Mouse (Mus musculus): ENCODE data around the gene Pappa2. TPM values are rescaled to one million over a fixed set of nuclear protein-coding genes. Genes with fewer than 3 reads are reported as not detected.

Pappa2 gene
- polyA plus RNA-seq, 1 experiment from 2014 or later: 0.14 TPM

GRCm38 (mm10) chr1:158770036-158770655 is 210.1 kb downstream of the Pappa2 start:
- Histone ChIP-seq H3K36me3 (ENCODE audit: control insufficient read depth, insufficient read depth, low read length) (no peaks in the 10 kb centered on the region), H3K27ac (ENCODE audit: low read depth, low read length) (no peak overlapping the region), H3K9ac (ENCODE audit: low read depth, low read length) (no peak overlapping the region), H3K4me2 (no peak overlapping the region), H3K27me3 (ENCODE audit: control insufficient read depth, insufficient read depth, low read length) (no peaks in the 10 kb centered on the region), H3K9me3 (replicated peaks; ENCODE audit: control insufficient read depth, low read length) (no peaks in the 10 kb centered on the region), H3K4me1 (ENCODE audit: control insufficient read depth, insufficient read depth, low read length) (peaks cover 5% of the 10 kb centered on the region), H3K4me3 (ENCODE audit: low read depth, low read length) (no peak overlapping the region)
- 69% methylated on average over 7 of the region's 7 CpGs for WGBS (ENCODE audit: insufficient replicate concordance)
- ATAC-seq (replicated peaks; ENCODE audit: insufficient number of reproducible peaks, low FRiP score, low TSS enrichment): no peak

- no peak overlapping the region for H3K4me2 ChIP-seq
- H3K9me3 ChIP-seq (replicated peaks; ENCODE audit: control insufficient read depth, low read length): no peaks in the 10 kb centered on the region
- H3K4me1 ChIP-seq (ENCODE audit: control insufficient read depth, insufficient read depth, low read length): peaks cover 5% of the 10 kb centered on the region
- WGBS (ENCODE audit: insufficient replicate concordance): 39% methylated on average over 2 of the region's 2 CpGs
- no peak for ATAC-seq (replicated peaks; ENCODE audit: insufficient number of reproducible peaks, low FRiP score, low TSS enrichment)
- no peak overlapping the region for H3K9ac ChIP-seq (ENCODE audit: low read depth, low read length)
- H3K27me3 ChIP-seq (ENCODE audit: control insufficient read depth, insufficient read depth, low read length): no peaks in the 10 kb centered on the region
- H3K4me3 ChIP-seq (ENCODE audit: low read depth, low read length): no peak overlapping the region
- H3K27ac ChIP-seq (ENCODE audit: low read depth, low read length): no peak overlapping the region
- H3K36me3 ChIP-seq (ENCODE audit: control insufficient read depth, insufficient read depth, low read length): no peaks in the 10 kb centered on the region
Measured at GRCm38 (mm10) chr1:158765842-158766241, 214.4 kb downstream of the Pappa2 start.

GRCm38 (mm10) chr1:158764727-158765126 is 215.6 kb downstream of the Pappa2 start:
- 60% methylated on average over 6 of the region's 6 CpGs for WGBS (ENCODE audit: insufficient replicate concordance)
- ATAC-seq (replicated peaks; ENCODE audit: insufficient number of reproducible peaks, low FRiP score, low TSS enrichment): no peak
- Histone ChIP-seq H3K27me3 (ENCODE audit: control insufficient read depth, insufficient read depth, low read length) (no peaks in the 10 kb centered on the region), H3K9me3 (replicated peaks; ENCODE audit: control insufficient read depth, low read length) (no peaks in the 10 kb centered on the region), H3K27ac (ENCODE audit: low read depth, low read length) (no peak overlapping the region), H3K4me1 (ENCODE audit: control insufficient read depth, insufficient read depth, low read length) (peaks cover 5% of the 10 kb centered on the region), H3K9ac (ENCODE audit: low read depth, low read length) (no peak overlapping the region), H3K4me3 (ENCODE audit: low read depth, low read length) (no peak overlapping the region), H3K4me2 (no peak overlapping the region), H3K36me3 (ENCODE audit: control insufficient read depth, insufficient read depth, low read length) (no peaks in the 10 kb centered on the region)

GRCm38 (mm10) chr1:158764211-158764610 is 216.1 kb downstream of the Pappa2 start:
- Histone ChIP-seq H3K4me1 (ENCODE audit: control insufficient read depth, insufficient read depth, low read length) (peaks cover 5% of the 10 kb centered on the region), H3K9me3 (replicated peaks; ENCODE audit: control insufficient read depth, low read length) (no peaks in the 10 kb centered on the region), H3K4me3 (ENCODE audit: low read depth, low read length) (no peak overlapping the region), H3K4me2 (no peak overlapping the region), H3K36me3 (ENCODE audit: control insufficient read depth, insufficient read depth, low read length) (no peaks in the 10 kb centered on the region), H3K27me3 (ENCODE audit: control insufficient read depth, insufficient read depth, low read length) (no peaks in the 10 kb centered on the region), H3K27ac (ENCODE audit: low read depth, low read length) (no peak overlapping the region), H3K9ac (ENCODE audit: low read depth, low read length) (no peak overlapping the region)
- ATAC-seq (replicated peaks; ENCODE audit: insufficient number of reproducible peaks, low FRiP score, low TSS enrichment): no peak

DNA sequence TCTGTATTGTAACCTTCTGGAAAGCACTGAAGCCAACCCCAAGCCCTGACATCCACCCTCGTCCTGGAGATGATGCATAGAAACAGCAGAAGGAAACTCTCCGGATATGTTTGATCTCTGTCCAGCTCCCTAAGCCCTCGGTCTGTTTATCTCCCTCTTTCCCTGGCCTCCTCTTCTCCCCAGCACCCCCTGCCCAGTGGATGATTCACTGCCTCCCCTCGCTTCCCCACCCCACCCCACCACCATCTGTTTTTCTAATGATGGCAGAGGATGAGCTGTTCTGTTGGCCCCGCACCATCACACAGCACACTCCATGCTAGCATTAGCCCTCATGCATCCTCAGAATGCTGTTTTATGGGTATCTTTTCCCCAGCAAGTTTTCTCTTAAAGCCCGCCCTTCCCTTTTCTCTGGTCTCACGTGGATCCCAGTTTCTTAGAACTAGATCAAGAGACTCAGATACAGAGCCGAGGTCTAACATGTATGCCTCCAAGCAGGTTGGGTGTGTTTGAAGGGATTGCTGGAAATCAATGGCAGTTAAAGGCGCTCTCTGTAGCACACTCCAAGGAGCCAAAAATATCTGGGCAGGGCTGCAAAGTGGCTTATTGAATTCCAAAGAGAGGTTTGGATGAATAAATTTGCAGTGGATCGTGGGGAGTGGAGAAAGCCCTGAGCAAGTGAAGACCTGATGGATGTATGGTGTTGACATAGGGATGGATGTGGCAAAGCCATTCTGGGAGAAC is 231.8 kb downstream of the Pappa2 start:
- Histone ChIP-seq H3K4me2 (no peak overlapping the region), H3K4me1 (ENCODE audit: control insufficient read depth, insufficient read depth, low read length) (no peaks in the 10 kb centered on the region), H3K27ac (ENCODE audit: low read depth, low read length) (no peak overlapping the region), H3K27me3 (ENCODE audit: control insufficient read depth, insufficient read depth, low read length) (no peaks in the 10 kb centered on the region), H3K9ac (ENCODE audit: low read depth, low read length) (no peak overlapping the region), H3K9me3 (replicated peaks; ENCODE audit: control insufficient read depth, low read length) (no peaks in the 10 kb centered on the region), H3K36me3 (ENCODE audit: control insufficient read depth, insufficient read depth, low read length) (no peaks in the 10 kb centered on the region), H3K4me3 (ENCODE audit: low read depth, low read length) (no peak overlapping the region)
- no peak for ATAC-seq (replicated peaks; ENCODE audit: insufficient number of reproducible peaks, low FRiP score, low TSS enrichment)
- 59% methylated on average over 10 of the region's 10 CpGs for WGBS (ENCODE audit: insufficient replicate concordance)

- H3K4me1 ChIP-seq (ENCODE audit: control insufficient read depth, insufficient read depth, low read length): no peaks in the 10 kb centered on the region
- H3K4me2 ChIP-seq: no peak overlapping the region
- H3K4me3 ChIP-seq (ENCODE audit: low read depth, low read length): no peak overlapping the region
- ATAC-seq (replicated peaks; ENCODE audit: insufficient number of reproducible peaks, low FRiP score, low TSS enrichment): no peak
- H3K27ac ChIP-seq (ENCODE audit: low read depth, low read length): no peak overlapping the region
- 71% methylated on average over 5 of the region's 5 CpGs for WGBS (ENCODE audit: insufficient replicate concordance)
- H3K9me3 ChIP-seq (replicated peaks; ENCODE audit: control insufficient read depth, low read length): no peaks in the 10 kb centered on the region
- H3K36me3 ChIP-seq (ENCODE audit: control insufficient read depth, insufficient read depth, low read length): no peaks in the 10 kb centered on the region
- no peak overlapping the region for H3K9ac ChIP-seq (ENCODE audit: low read depth, low read length)
- H3K27me3 ChIP-seq (ENCODE audit: control insufficient read depth, insufficient read depth, low read length): no peaks in the 10 kb centered on the region
Measured at GRCm38 (mm10) chr1:158741449-158741848, 238.8 kb downstream of the Pappa2 start.

- H3K4me2 ChIP-seq: no peak overlapping the region
- 84% methylated on average over 5 of the region's 5 CpGs for WGBS (ENCODE audit: insufficient replicate concordance)
- no peak overlapping the region for H3K4me3 ChIP-seq (ENCODE audit: low read depth, low read length)
- no peak for ATAC-seq (replicated peaks; ENCODE audit: insufficient number of reproducible peaks, low FRiP score, low TSS enrichment)
- H3K27me3 ChIP-seq (ENCODE audit: control insufficient read depth, insufficient read depth, low read length): no peaks in the 10 kb centered on the region
- no peak overlapping the region for H3K9ac ChIP-seq (ENCODE audit: low read depth, low read length)
- H3K4me1 ChIP-seq (ENCODE audit: control insufficient read depth, insufficient read depth, low read length): no peaks in the 10 kb centered on the region
- H3K9me3 ChIP-seq (replicated peaks; ENCODE audit: control insufficient read depth, low read length): no peaks in the 10 kb centered on the region
- H3K36me3 ChIP-seq (ENCODE audit: control insufficient read depth, insufficient read depth, low read length): no peaks in the 10 kb centered on the region
- no peak overlapping the region for H3K27ac ChIP-seq (ENCODE audit: low read depth, low read length)
Measured at GRCm38 (mm10) chr1:158740949-158741348, 239.3 kb downstream of the Pappa2 start.

- Histone ChIP-seq H3K9ac (ENCODE audit: low read depth, low read length) (no peak overlapping the region), H3K27ac (ENCODE audit: low read depth, low read length) (no peak overlapping the region), H3K9me3 (replicated peaks; ENCODE audit: control insufficient read depth, low read length) (no peaks in the 10 kb centered on the region), H3K27me3 (ENCODE audit: control insufficient read depth, insufficient read depth, low read length) (no peaks in the 10 kb centered on the region), H3K4me1 (ENCODE audit: control insufficient read depth, insufficient read depth, low read length) (no peaks in the 10 kb centered on the region), H3K36me3 (ENCODE audit: control insufficient read depth, insufficient read depth, low read length) (no peaks in the 10 kb centered on the region), H3K4me3 (ENCODE audit: low read depth, low read length) (no peak overlapping the region), H3K4me2 (no peak overlapping the region)
- WGBS (ENCODE audit: insufficient replicate concordance): 62% methylated on average over 6 of the region's 6 CpGs
- ATAC-seq (replicated peaks; ENCODE audit: insufficient number of reproducible peaks, low FRiP score, low TSS enrichment): no peak
Measured at GRCm38 (mm10) chr1:158740161-158740766, 240.0 kb downstream of the Pappa2 start.

Measured in heart, embryonic 11.5 days (tissue).